Mouse (Mus musculus): ENCODE measurements at regions not wholly inside any gene's neighbourhood (a gene's known extent, or its start where the extent isn't known, plus 50 kb on each side); places are given as distances from the start of the nearest gene placed in this dataset.

DNA sequence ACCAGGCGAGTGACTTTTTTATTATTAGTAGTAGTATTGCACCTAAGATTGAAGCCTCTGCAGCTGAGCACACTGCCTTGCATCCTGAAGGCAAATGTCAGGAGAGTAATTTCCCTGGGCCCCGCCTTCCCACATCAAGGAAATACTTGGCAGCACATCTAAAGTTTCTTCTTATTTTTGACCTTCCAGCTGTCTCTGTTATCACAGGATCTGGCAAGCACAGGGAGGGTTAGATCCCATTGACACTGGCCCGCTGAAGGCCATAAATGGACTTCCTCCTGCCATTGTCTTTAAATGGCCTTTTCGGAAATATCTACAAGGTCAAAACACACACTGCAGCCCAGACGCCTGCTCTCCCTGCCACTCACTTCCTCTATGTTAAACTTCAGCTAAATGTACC lies 238.6 kb upstream of the A1bg start:
- TF ChIP-seq MYOG (IDR thresholded peaks at IDR 0.05; ENCODE audit: control insufficient read depth in 1 of 3, insufficient read depth in 1 of 3, insufficient read length in 2 of 3, low read depth in 2 of 3) = peak in 2 of 3 experiments; percentile 29 to 93
- TF ChIP-seq MAX (IDR thresholded peaks at IDR 0.05; ENCODE audit: low read depth) = no peak
- no peak for TF ChIP-seq POLR2A (IDR thresholded peaks at IDR 0.05; ENCODE audit: insufficient read length, low read depth)
- peak; percentile 9 to 54 (median 42) for TF ChIP-seq MYOD1 (IDR thresholded peaks at IDR 0.05; ENCODE audit: control insufficient read depth in 1 of 3, insufficient read length in 2 of 3, low read depth in 2 of 3)
- TF ChIP-seq E2F4 (IDR thresholded peaks at IDR 0.05; ENCODE audit: insufficient read depth) = no peak
- peak; percentile 24; the same call in 1 of the 2 replicates for TF ChIP-seq CEBPB (IDR thresholded peaks at IDR 0.05; ENCODE audit: insufficient read depth, poor library complexity, severe bottlenecking)
- no peak for TF ChIP-seq POLR2AphosphoS2 (IDR thresholded peaks at IDR 0.05; ENCODE audit: insufficient read length, low read depth)
- no peak for TF ChIP-seq USF1 (IDR thresholded peaks at IDR 0.05; ENCODE audit: low read depth)
- TF ChIP-seq TCF12 (IDR thresholded peaks at IDR 0.05; ENCODE audit: insufficient read depth, poor library complexity, severe bottlenecking) = peak; percentile 54
- no peak for TF ChIP-seq TCF3 (IDR thresholded peaks at IDR 0.05; ENCODE audit: insufficient read length, low read depth)
- TF ChIP-seq REST (IDR thresholded peaks at IDR 0.05; ENCODE audit: insufficient read depth, insufficient read length) = no peak
- peak; percentile 88 for TF ChIP-seq SRF (IDR thresholded peaks at IDR 0.05; ENCODE audit: control insufficient read depth, insufficient read length, low read depth)

Measured in myocyte (in vitro differentiated cells).